Comparison of ENCODE assay signal across 8 mouse cellular contexts in genomic region chr1:86525499-86526115, GRCm38 (mm10). TPM values are rescaled to one million over a fixed set of nuclear protein-coding genes. Genes with fewer than 3 reads are reported as not detected.
DNase-seq lines count a peak whose midpoint lies in the region; ATAC-seq and TF ChIP-seq lines count a peak whose summit lies in the region.

No protein-coding gene starts in this region.

- peaks cover 26% of the 10 kb centered on the region for H3K36me3 ChIP-seq in lung, embryonic 14.5 days (ENCODE audit: insufficient read depth)
- H3K36me3 ChIP-seq in intestine, embryonic 16.5 days (ENCODE audit: control insufficient read depth, insufficient read depth, low read length): no peaks in the 10 kb centered on the region; the same call in 1 of the 2 replicates
- H3K36me3 ChIP-seq in limb, embryonic 15.5 days: peaks cover 11% of the 10 kb centered on the region
- H3K36me3 ChIP-seq in midbrain, embryonic 15.5 days (replicated peaks): peaks cover under 1% of the 10 kb centered on the region; the same call in 1 of the 2 replicates

- H3K27me3 ChIP-seq in lung, embryonic 14.5 days (ENCODE audit: insufficient read depth, low read length): no peaks in the 10 kb centered on the region
- no peaks in the 10 kb centered on the region for H3K27me3 ChIP-seq in intestine, embryonic 16.5 days (replicated peaks; ENCODE audit: control insufficient read depth, insufficient read depth, low read length)
- H3K27me3 ChIP-seq in limb, embryonic 15.5 days: no peaks in the 10 kb centered on the region
- no peaks in the 10 kb centered on the region for H3K27me3 ChIP-seq in midbrain, embryonic 15.5 days (replicated peaks)

- DNase-seq in lung, embryonic 14.5 days: no peak
- DNase-seq in lung, adult 18-20 months: no peak
- DNase-seq in cerebellum, postnatal 14 days: peak; percentile 83 to 85
- peak; percentile 75 for DNase-seq in gastrocnemius, postnatal 14 days
- peak; percentile 82 for DNase-seq in testis, postnatal 14 days (ENCODE audit: low spot score)

- peak overlapping the region; percentile 99 for H3K4me3 ChIP-seq in lung, embryonic 14.5 days (ENCODE audit: low read depth, low read length)
- H3K4me3 ChIP-seq in intestine, embryonic 16.5 days (ENCODE audit: low read length): peak overlapping the region; percentile 97
- H3K4me3 ChIP-seq in limb, embryonic 15.5 days: peak overlapping the region; percentile 99
- peak overlapping the region; percentile 75 for H3K4me3 ChIP-seq in midbrain, embryonic 15.5 days

- peak overlapping the region; percentile 100 for H3K27ac ChIP-seq in lung, embryonic 14.5 days (ENCODE audit: low read depth)
- peak overlapping the region; percentile 100 for H3K27ac ChIP-seq in intestine, embryonic 16.5 days (ENCODE audit: low read length)
- H3K27ac ChIP-seq in limb, embryonic 15.5 days: peak overlapping the region; percentile 100
- peak overlapping the region; percentile 100 for H3K27ac ChIP-seq in midbrain, embryonic 15.5 days

- TF ChIP-seq CTCF in lung, embryonic 14.5 days (IDR thresholded peaks at IDR 0.05; ENCODE audit: low read depth): no peak

- H3K9ac ChIP-seq in lung, embryonic 14.5 days: peak overlapping the region; percentile 92
- peak overlapping the region; percentile 93 for H3K9ac ChIP-seq in intestine, embryonic 16.5 days (ENCODE audit: low read depth, low read length)
- peak overlapping the region; percentile 86 for H3K9ac ChIP-seq in limb, embryonic 15.5 days
- peak overlapping the region; percentile 72 for H3K9ac ChIP-seq in midbrain, embryonic 15.5 days

- peaks cover 9% of the 10 kb centered on the region for H3K4me1 ChIP-seq in lung, embryonic 14.5 days (ENCODE audit: insufficient read depth)
- H3K4me1 ChIP-seq in intestine, embryonic 16.5 days (ENCODE audit: control insufficient read depth, insufficient read depth, low read length): peaks cover 14% of the 10 kb centered on the region
- H3K4me1 ChIP-seq in limb, embryonic 15.5 days: peaks cover 40% of the 10 kb centered on the region
- peaks cover 32% of the 10 kb centered on the region for H3K4me1 ChIP-seq in midbrain, embryonic 15.5 days

- no peaks in the 10 kb centered on the region for H3K9me3 ChIP-seq in lung, embryonic 14.5 days (ENCODE audit: low read depth, low read length)
- no peaks in the 10 kb centered on the region for H3K9me3 ChIP-seq in intestine, embryonic 16.5 days (ENCODE audit: control insufficient read depth, low read length)
- no peaks in the 10 kb centered on the region for H3K9me3 ChIP-seq in limb, embryonic 15.5 days
- H3K9me3 ChIP-seq in midbrain, embryonic 15.5 days: no peaks in the 10 kb centered on the region

- intact Hi-C loops in gastrocnemius, postnatal 14 days (cut with DNase I; ENCODE audit: low total_unique reads): no loop called here

- ATAC-seq in lung, embryonic 14.5 days (ENCODE audit: insufficient read depth): peak; percentile 1
- ATAC-seq in intestine, embryonic 16.5 days: peak; percentile 10
- ATAC-seq in limb, embryonic 15.5 days (ENCODE audit: insufficient number of reproducible peaks, low FRiP score, low TSS enrichment, low read depth): no peak
- peak; percentile 26; the same call in 1 of the 2 replicates for ATAC-seq in midbrain, embryonic 15.5 days (replicated peaks)

- WGBS in lung, embryonic 14.5 days: under 1% methylated on average over 44 of the region's 44 CpGs
- WGBS in intestine, embryonic 16.5 days: under 1% methylated on average over 44 of the region's 44 CpGs
- WGBS in limb, embryonic 15.5 days: under 1% methylated on average over 43 of the region's 44 CpGs
- WGBS in midbrain, embryonic 15.5 days: under 1% methylated on average over 44 of the region's 44 CpGs

- peak overlapping the region; percentile 98 for H3K4me2 ChIP-seq in lung, embryonic 14.5 days
- peak overlapping the region; percentile 95 for H3K4me2 ChIP-seq in intestine, embryonic 16.5 days (ENCODE audit: low read depth, low read length)
- peak overlapping the region; percentile 88 for H3K4me2 ChIP-seq in limb, embryonic 15.5 days
- peak overlapping the region; percentile 86 for H3K4me2 ChIP-seq in midbrain, embryonic 15.5 days

RNA-seq across cellular contexts. Expression of gene Ptma, which starts 0.9 kb away (rescaled TPM):
- 3,453 and 3,547 TPM in 2 replicates for polyA plus RNA-seq in lung, embryonic 14.5 days (2014; fragmentation: Nextera tagmentation; extraction: Ambion mirVana)
- 100 to 1,000 TPM; 184 to 248 TPM for total RNA-seq in gastrocnemius, postnatal 14 days (2021)
- 1,684 and 1,813 TPM in 2 replicates for polyA plus RNA-seq in intestine, embryonic 16.5 days (2015; fragmentation: Nextera tagmentation; extraction: Ambion mirVana)
- polyA plus RNA-seq in limb, embryonic 15.5 days (2015; fragmentation: Nextera tagmentation; extraction: Ambion mirVana): 1,783 and 2,088 TPM in 2 replicates
- 1,373 and 1,532 TPM in 2 replicates for polyA plus RNA-seq in midbrain, embryonic 15.5 days (2015; fragmentation: Nextera tagmentation; extraction: Ambion mirVana)

RNA-seq across cellular contexts. Expression of gene Pde6d, which starts 56.8 kb away (rescaled TPM):
- polyA plus RNA-seq in lung, embryonic 14.5 days (2014; fragmentation: Nextera tagmentation; extraction: Ambion mirVana): 57.6 and 58.5 TPM in 2 replicates
- total RNA-seq in gastrocnemius, postnatal 14 days (2021): 10 to 100 TPM; 25.0 to 30.2 TPM
- polyA plus RNA-seq in intestine, embryonic 16.5 days (2015; fragmentation: Nextera tagmentation; extraction: Ambion mirVana): 35.1 and 35.2 TPM in 2 replicates
- 65.5 and 66.5 TPM in 2 replicates for polyA plus RNA-seq in limb, embryonic 15.5 days (2015; fragmentation: Nextera tagmentation; extraction: Ambion mirVana)
- 103 and 106 TPM in 2 replicates for polyA plus RNA-seq in midbrain, embryonic 15.5 days (2015; fragmentation: Nextera tagmentation; extraction: Ambion mirVana)

RNA-seq across cellular contexts. Expression of gene Cops7b, which starts 57.1 kb away (rescaled TPM):
- 37.6 and 38.0 TPM in 2 replicates for polyA plus RNA-seq in lung, embryonic 14.5 days (2014; fragmentation: Nextera tagmentation; extraction: Ambion mirVana)
- total RNA-seq in gastrocnemius, postnatal 14 days (2021): 1 to 10 TPM; 8.2 to 9.6 TPM
- polyA plus RNA-seq in intestine, embryonic 16.5 days (2015; fragmentation: Nextera tagmentation; extraction: Ambion mirVana): 31.5 and 35.1 TPM in 2 replicates
- 36.0 and 36.6 TPM in 2 replicates for polyA plus RNA-seq in limb, embryonic 15.5 days (2015; fragmentation: Nextera tagmentation; extraction: Ambion mirVana)
- 67.3 and 68.9 TPM in 2 replicates for polyA plus RNA-seq in midbrain, embryonic 15.5 days (2015; fragmentation: Nextera tagmentation; extraction: Ambion mirVana)

Comparison
In these comparisons a context has a peak if more than half of its experiments do, and no peak if none do; other contexts are left out.
1. DNase-seq: peak in cerebellum, postnatal 14 days (2 of 2), gastrocnemius, postnatal 14 days (single experiment) and testis, postnatal 14 days (single experiment); none in lung, embryonic 14.5 days (single experiment) and lung, adult 18-20 months (0 of 2).
2. Peak in every context shown above with its lines, with median percentiles within 50 percentile points of each other: H3K27ac ChIP-seq, H3K4me2 ChIP-seq, H3K4me3 ChIP-seq and H3K9ac ChIP-seq.